8 mouse cellular contexts compared by ENCODE assay signal in genomic region chr17:62879526-62880310, GRCm38 (mm10). TPM values are rescaled to one million over a fixed set of nuclear protein-coding genes. Genes with fewer than 3 reads are reported as not detected.
DNase-seq lines count a peak whose midpoint lies in the region; ATAC-seq lines count a peak whose summit lies in the region.

No protein-coding gene starts in this region.

- DNase-seq in heart, adult 11 months, result peak; percentile 93
- DNase-seq in heart, adult 8-10 months (ENCODE audit: low spot score), result no peak
- DNase-seq in adrenal gland, postnatal 36 days, result peak; percentile 64 to 72
- peak; percentile 62 for DNase-seq in forebrain, embryonic 14.5 days (ENCODE audit: low spot score)
- DNase-seq in liver, embryonic 11.5 days (ENCODE audit: low spot score), result peak; percentile 52
- peak; percentile 57 for DNase-seq in urinary bladder, adult 2 months (ENCODE audit: low spot score)

- H3K27ac ChIP-seq in forebrain, embryonic 14.5 days (ENCODE audit: low read depth, low read length), result 0 out of 2 replicates have a peak overlapping the region, but pooled peaks have one; percentile 21
- peak overlapping the region; percentile 80 for H3K27ac ChIP-seq in hindbrain, embryonic 16.5 days (ENCODE audit: low read depth, low read length)
- no peak overlapping the region; the same call in 1 of the 2 replicates for H3K27ac ChIP-seq in liver, embryonic 11.5 days (ENCODE audit: low read depth, low read length)
- peak overlapping the region; percentile 93; the same call in 1 of the 2 replicates for H3K27ac ChIP-seq in neural tube, embryonic 14.5 days (ENCODE audit: low read depth, low read length)

- H3K4me2 ChIP-seq in forebrain, embryonic 14.5 days (ENCODE audit: low read length), result peak overlapping the region; percentile 96
- peak overlapping the region; percentile 100 for H3K4me2 ChIP-seq in hindbrain, embryonic 16.5 days (ENCODE audit: low read length)
- H3K4me2 ChIP-seq in liver, embryonic 11.5 days, result peak overlapping the region; percentile 83
- H3K4me2 ChIP-seq in neural tube, embryonic 14.5 days (ENCODE audit: low read depth, low read length), result peak overlapping the region; percentile 68

- no peaks in the 10 kb centered on the region; the same call in 1 of the 2 replicates for H3K4me1 ChIP-seq in forebrain, embryonic 14.5 days (ENCODE audit: control insufficient read depth, insufficient read depth, low read length)
- peaks cover 5% of the 10 kb centered on the region for H3K4me1 ChIP-seq in hindbrain, embryonic 16.5 days (ENCODE audit: control insufficient read depth, insufficient read depth, low read depth, low read length)
- no peaks in the 10 kb centered on the region for H3K4me1 ChIP-seq in liver, embryonic 11.5 days (replicated peaks; ENCODE audit: control insufficient read depth, insufficient read depth, low read length)
- H3K4me1 ChIP-seq in neural tube, embryonic 14.5 days (ENCODE audit: control insufficient read depth, insufficient read depth, low read length), result no peaks in the 10 kb centered on the region

- H3K36me3 ChIP-seq in forebrain, embryonic 14.5 days (ENCODE audit: control insufficient read depth, insufficient read depth, low read length), result no peaks in the 10 kb centered on the region
- no peaks in the 10 kb centered on the region for H3K36me3 ChIP-seq in hindbrain, embryonic 16.5 days (ENCODE audit: control insufficient read depth, insufficient read depth, low read length)
- no peaks in the 10 kb centered on the region for H3K36me3 ChIP-seq in liver, embryonic 11.5 days (ENCODE audit: control insufficient read depth, insufficient read depth, low read length)
- H3K36me3 ChIP-seq in neural tube, embryonic 14.5 days (ENCODE audit: control insufficient read depth, insufficient read depth, low read length), result no peaks in the 10 kb centered on the region

- no peaks in the 10 kb centered on the region for H3K9me3 ChIP-seq in forebrain, embryonic 14.5 days (replicated peaks; ENCODE audit: control insufficient read depth, low read length)
- no peaks in the 10 kb centered on the region for H3K9me3 ChIP-seq in hindbrain, embryonic 16.5 days (ENCODE audit: control insufficient read depth, low read length)
- H3K9me3 ChIP-seq in liver, embryonic 11.5 days (ENCODE audit: control insufficient read depth, low read length), result no peaks in the 10 kb centered on the region
- no peaks in the 10 kb centered on the region for H3K9me3 ChIP-seq in neural tube, embryonic 14.5 days (ENCODE audit: control insufficient read depth, low read length)

- peaks cover 16% of the 10 kb centered on the region; the same call in 1 of the 2 replicates for H3K27me3 ChIP-seq in forebrain, embryonic 14.5 days (replicated peaks; ENCODE audit: control insufficient read depth, insufficient read depth, low read length)
- H3K27me3 ChIP-seq in hindbrain, embryonic 16.5 days (replicated peaks; ENCODE audit: control insufficient read depth, insufficient read depth, low read length), result no peaks in the 10 kb centered on the region
- H3K27me3 ChIP-seq in liver, embryonic 11.5 days (replicated peaks; ENCODE audit: control insufficient read depth, insufficient read depth, low read length), result peaks cover 66% of the 10 kb centered on the region
- H3K27me3 ChIP-seq in neural tube, embryonic 14.5 days (ENCODE audit: control insufficient read depth, insufficient read depth, low read length), result peaks cover 3% of the 10 kb centered on the region; the same call in 1 of the 2 replicates

- ATAC-seq in forebrain, embryonic 14.5 days, result peak; percentile 4; the same call in 1 of the 2 replicates
- no peak for ATAC-seq in hindbrain, embryonic 16.5 days
- ATAC-seq in liver, embryonic 11.5 days (replicated peaks; ENCODE audit: low FRiP score), result no peak
- no peak for ATAC-seq in neural tube, embryonic 14.5 days (ENCODE audit: low read depth)

- under 1% methylated on average over 44 of the region's 45 CpGs for WGBS in forebrain, embryonic 14.5 days
- 0% methylated on average over 42 of the region's 45 CpGs for WGBS in hindbrain, embryonic 16.5 days
- 2% methylated on average over 45 of the region's 45 CpGs for WGBS in liver, embryonic 11.5 days
- under 1% methylated on average over 45 of the region's 45 CpGs for WGBS in neural tube, embryonic 14.5 days

- peak overlapping the region; percentile 82 for H3K9ac ChIP-seq in forebrain, embryonic 14.5 days (ENCODE audit: low read length)
- H3K9ac ChIP-seq in hindbrain, embryonic 16.5 days (ENCODE audit: low read depth, low read length), result peak overlapping the region; percentile 90
- peak overlapping the region; percentile 63 for H3K9ac ChIP-seq in liver, embryonic 11.5 days (ENCODE audit: low read depth, low read length)
- peak overlapping the region; percentile 84 for H3K9ac ChIP-seq in neural tube, embryonic 14.5 days (replicated peaks; ENCODE audit: low read depth, low read length)

- peak overlapping the region; percentile 67 for H3K4me3 ChIP-seq in forebrain, embryonic 14.5 days (ENCODE audit: low read depth, low read length)
- peak overlapping the region; percentile 85 for H3K4me3 ChIP-seq in hindbrain, embryonic 16.5 days (ENCODE audit: low read length)
- peak overlapping the region; percentile 66 for H3K4me3 ChIP-seq in liver, embryonic 11.5 days (ENCODE audit: low read depth, low read length)
- peak overlapping the region; percentile 86 for H3K4me3 ChIP-seq in neural tube, embryonic 14.5 days (ENCODE audit: low read depth, low read length)

RNA-seq across cellular contexts. Expression of gene Efna5, which starts 1.4 kb away (rescaled TPM):
- total RNA-seq in heart, adult 8-10 months (2022), result 10 to 100 TPM; 17.4 to 20.1 (median 19.1) TPM
- 10 to 100 TPM; 17.3 to 21.5 TPM for total RNA-seq in adrenal gland, postnatal 36 days (2021)
- polyA plus RNA-seq in forebrain, embryonic 14.5 days (2014; fragmentation: Nextera tagmentation; extraction: Ambion mirVana), result 18.8 and 20.9 TPM in 2 replicates
- polyA plus RNA-seq in hindbrain, embryonic 16.5 days (2015; fragmentation: Nextera tagmentation; extraction: Ambion mirVana), result 32.3 and 37.5 TPM in 2 replicates
- 11.8 and 12.7 TPM in 2 replicates for polyA plus RNA-seq in liver, embryonic 11.5 days (2014; fragmentation: Nextera tagmentation; extraction: Ambion mirVana)
- 65.4 and 67.4 TPM in 2 replicates for polyA plus RNA-seq in neural tube, embryonic 14.5 days (2014; fragmentation: Nextera tagmentation; extraction: Ambion mirVana)
- polyA plus RNA-seq in urinary bladder, adult 2 months (2012; rRNA removed), result 9.4 and 15.8 TPM in 2 replicates
